Mouse (Mus musculus): Measurements from ENCODE around the gene AU022252. TPM values are rescaled to one million over a fixed set of nuclear protein-coding genes. Genes with fewer than 3 reads are reported as not detected.

Gene AU022252
- polyA plus RNA-seq, 1 experiment, result 13.9 TPM

Other genes starting within 250 kb of the AU022252 start
- 98.9 and 106 TPM in 2 replicates for gene Slc2a1, start 124.0 kb downstream of the AU022252 start, polyA plus RNA-seq (2012; rRNA removed)
- 7.1 and 8.0 TPM in 2 replicates for gene Zfp691, start 58.5 kb downstream of the AU022252 start, polyA plus RNA-seq (2012; rRNA removed)
- gene Ermap, start 42.7 kb downstream of the AU022252 start, polyA plus RNA-seq (2012; rRNA removed), result 0.76 and 0.80 TPM in 2 replicates
- gene Svbp, start 37.4 kb downstream of the AU022252 start, polyA plus RNA-seq (2012; rRNA removed), result 32.9 and 34.7 TPM in 2 replicates
- gene Tmem269, start 14.5 kb downstream of the AU022252 start, polyA plus RNA-seq (2012; rRNA removed), result 1.1 and 1.2 TPM in 2 replicates
- 11.6 and 14.1 TPM in 2 replicates for gene P3h1, start 203 bp upstream of the AU022252 start, polyA plus RNA-seq (2012; rRNA removed)
- 3.4 TPM in 2 replicates for gene Cldn19, start 22.7 kb upstream of the AU022252 start, polyA plus RNA-seq (2012; rRNA removed)
- 326 and 332 TPM in 2 replicates for gene Ybx1, start 61.9 kb upstream of the AU022252 start, polyA plus RNA-seq (2012; rRNA removed)
- 26.7 and 29.3 TPM in 2 replicates for gene Ppih, start 87.8 kb upstream of the AU022252 start, polyA plus RNA-seq (2012; rRNA removed)
- 17.4 and 17.7 TPM in 2 replicates for gene Ccdc30, start 182.8 kb upstream of the AU022252 start, polyA plus RNA-seq (2012; rRNA removed)
- gene Ppcs, start 189.7 kb upstream of the AU022252 start, polyA plus RNA-seq (2012; rRNA removed), result 7.7 and 10.3 TPM in 2 replicates
- gene Zmynd12, start 190.1 kb upstream of the AU022252 start, polyA plus RNA-seq (2012; rRNA removed), result 0.80 and 0.88 TPM in 2 replicates

Measured in frontal cortex, adult 2 months (tissue).